Comparison of ENCODE assay signal across 10 mouse cellular contexts in the genomic region with DNA sequence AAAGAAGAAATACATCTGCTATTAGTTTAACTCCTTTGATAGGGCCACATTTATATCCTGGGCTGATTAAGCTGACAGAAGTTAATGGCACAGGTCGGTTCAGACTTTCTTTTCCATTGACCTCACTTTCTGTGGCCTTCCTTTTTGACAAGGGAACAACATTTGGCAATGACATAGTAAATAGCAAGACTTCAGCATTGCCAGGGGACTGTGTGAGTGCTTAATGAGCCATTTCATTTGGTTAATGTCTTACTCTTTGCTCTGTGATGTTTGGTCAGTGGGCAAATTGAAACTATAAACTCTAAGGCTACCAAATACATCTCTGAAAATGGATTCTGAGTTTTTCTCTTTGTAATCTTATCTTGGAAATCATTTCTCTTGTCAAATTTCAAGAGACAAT.
"Had no signal": no experiment of that assay in that cellular context is flagged by ENCODE, and none has a peak within 500 bp of the region (broad histone marks: within the 10 kb centered on the region; RNA-seq: fewer than 3 reads in every experiment).

No protein-coding gene starts in this region.

- DNase-seq: layer of hippocampus, adult 9-11 months; liver, embryonic 13.5 days; lung, adult 2 months; lung, postnatal 14 days; lung, postnatal 4 days; midbrain, embryonic 14.5 days; right cerebral cortex, postnatal 25 days; thymus, adult 2 months; thymus, postnatal 14 days; thymus, postnatal 4 days had no signal
